Mouse (Mus musculus) olfactory bulb, adult 2 months (tissue): ENCODE measurements around the gene Rbl1.

ENCODE experiments used
- CTCF ChIP-seq: fragments of 200-500 bp; IDR thresholded peaks from 2 replicates; pipeline ENCODE4 v1.5.1; 2012; ENCODE audit warnings: low read depth, mild to moderate bottlenecking, low read length, moderate library complexity; ENCODE audit not compliant: insufficient read depth
- POLR2A ChIP-seq: fragments of 200-500 bp; IDR thresholded peaks from 2 replicates; pipeline ENCODE4 v1.6.1; 2012; ENCODE audit warnings: mild to moderate bottlenecking, low read depth, low read length, moderate library complexity; ENCODE audit not compliant: insufficient read depth

- no peak for TF ChIP-seq POLR2A
- no peak for TF ChIP-seq CTCF
Measured at GRCm38 (mm10) chr2:157132086-157132485, 72.2 kb downstream of the Rbl1 start.
